Mouse (Mus musculus): ENCODE data around the gene Cnp.
A peak's percentile ranks its signal among the peaks of the same experiment; 100 is the strongest.

Cnp gene

GRCm38 (mm10) chr11:100622714-100623113 lies 48.0 kb downstream of the Cnp start:
- DNase-seq (ENCODE audit: low spot score), result peak; percentile 96

- peak; percentile 89 for DNase-seq (ENCODE audit: low spot score)
Measured at GRCm38 (mm10) chr11:100623867-100624266, 49.2 kb downstream of the Cnp start.

- no peak for DNase-seq (ENCODE audit: low spot score)
Measured at GRCm38 (mm10) chr11:100625754-100626700, 51.3 kb downstream of the Cnp start.

GRCm38 (mm10) chr11:100626701-100627195 lies 52.0 kb downstream of the Cnp start:
- DNase-seq (ENCODE audit: low spot score), result peak; percentile 76

GRCm38 (mm10) chr11:100628056-100628455 lies 53.4 kb downstream of the Cnp start:
- DNase-seq (ENCODE audit: low spot score), result no peak

- peak; percentile 36 for DNase-seq (ENCODE audit: low spot score)
Measured at GRCm38 (mm10) chr11:100628862-100629352, 54.2 kb downstream of the Cnp start.

GRCm38 (mm10) chr11:100634530-100634929 lies 59.8 kb downstream of the Cnp start:
- DNase-seq (ENCODE audit: low spot score), result no peak

GRCm38 (mm10) chr11:100640159-100640906 lies 65.6 kb downstream of the Cnp start:
- no peak for DNase-seq (ENCODE audit: low spot score)

All from MN1 (cell line).